Mouse (Mus musculus): ENCODE data around the gene Gpr84. TPM values are rescaled to one million over a fixed set of nuclear protein-coding genes. Genes with fewer than 3 reads are reported as not detected.

Gpr84 gene
- polyA plus RNA-seq, 1 experiment from 2014 or later, result 0.20 TPM

GRCm38 (mm10) chr15:103302341-103303021, 7.9 kb downstream of the Gpr84 start:
- no peak for ATAC-seq
- Histone ChIP-seq H3K9ac (no peak overlapping the region), H3K4me2 (replicated peaks) (no peak overlapping the region)

GRCm38 (mm10) chr15:103301547-103302340, 8.7 kb downstream of the Gpr84 start:
- Histone ChIP-seq H3K4me1 (replicated peaks) (peaks cover 67% of the 10 kb centered on the region), H3K9ac (no peak overlapping the region), H3K36me3 (0 out of 2 replicates have a peak, but pooled peaks cover 7% of the 10 kb centered on the region), H3K9me3 (no peaks in the 10 kb centered on the region), H3K27me3 (replicated peaks) (no peaks in the 10 kb centered on the region), H3K4me3 (replicated peaks) (no peak overlapping the region), H3K27ac (peak overlapping the region; percentile 58), H3K4me2 (replicated peaks) (no peak overlapping the region)
- ATAC-seq, result no peak
- WGBS, result 35% methylated on average over 5 of the region's 5 CpGs

More at GRCm38 (mm10) chr15:103302341-103303021, 7.9 kb downstream of the Gpr84 start:
- Histone ChIP-seq H3K4me1 (replicated peaks) (peaks cover 72% of the 10 kb centered on the region), H3K4me3 (replicated peaks) (no peak overlapping the region), H3K27ac (peak overlapping the region; percentile 58), H3K27me3 (replicated peaks) (no peaks in the 10 kb centered on the region), H3K9me3 (no peaks in the 10 kb centered on the region), H3K36me3 (no peaks in the 10 kb centered on the region)
- WGBS, result 22% methylated on average over 6 of the region's 6 CpGs

- peaks cover 12% of the 10 kb centered on the region; the same call in 1 of the 2 replicates for H3K36me3 ChIP-seq
- H3K9ac ChIP-seq, result no peak overlapping the region; the same call in 1 of the 2 replicates
- no peaks in the 10 kb centered on the region for H3K27me3 ChIP-seq (replicated peaks)
- H3K4me1 ChIP-seq (replicated peaks), result peaks cover 63% of the 10 kb centered on the region
- WGBS, result 22% methylated on average over 2 of the region's 2 CpGs
- 0 out of 2 replicates have a peak overlapping the region, but pooled peaks have one; percentile 36 for H3K4me2 ChIP-seq (replicated peaks)
- no peak for ATAC-seq
- H3K4me3 ChIP-seq (replicated peaks), result no peak overlapping the region
- no peaks in the 10 kb centered on the region for H3K9me3 ChIP-seq
- peak overlapping the region; percentile 79 for H3K27ac ChIP-seq
Observed at GRCm38 (mm10) chr15:103301046-103301445, 9.4 kb downstream of the Gpr84 start.

GRCm38 (mm10) chr15:103300560-103300959, 9.9 kb downstream of the Gpr84 start:
- Histone ChIP-seq H3K36me3 (peaks cover 16% of the 10 kb centered on the region), H3K27me3 (replicated peaks) (no peaks in the 10 kb centered on the region), H3K27ac (peak overlapping the region; percentile 79), H3K4me3 (replicated peaks) (no peak overlapping the region), H3K4me1 (replicated peaks) (peaks cover 59% of the 10 kb centered on the region), H3K9ac (no peak overlapping the region; the same call in 1 of the 2 replicates), H3K4me2 (replicated peaks) (peak overlapping the region; percentile 36; the same call in 1 of the 2 replicates), H3K9me3 (no peaks in the 10 kb centered on the region)
- no peak for ATAC-seq
- WGBS, result 28% methylated on average over 2 of the region's 2 CpGs

- WGBS, result 15% methylated on average over 18 of the region's 18 CpGs
- H3K9ac ChIP-seq, result no peak overlapping the region
- no peak for ATAC-seq
- peak overlapping the region; percentile 79 for H3K27ac ChIP-seq
- no peak overlapping the region for H3K4me3 ChIP-seq (replicated peaks)
- H3K4me1 ChIP-seq (replicated peaks), result peaks cover 58% of the 10 kb centered on the region
- H3K9me3 ChIP-seq, result no peaks in the 10 kb centered on the region
- H3K27me3 ChIP-seq (replicated peaks), result no peaks in the 10 kb centered on the region
- H3K4me2 ChIP-seq (replicated peaks), result peak overlapping the region; percentile 36
- H3K36me3 ChIP-seq, result peaks cover 17% of the 10 kb centered on the region
Observed at GRCm38 (mm10) chr15:103300067-103300471, 10.3 kb downstream of the Gpr84 start.

GRCm38 (mm10) chr15:103299644-103300043, 10.8 kb downstream of the Gpr84 start:
- Histone ChIP-seq H3K9me3 (no peaks in the 10 kb centered on the region), H3K4me1 (replicated peaks) (peaks cover 58% of the 10 kb centered on the region), H3K27me3 (replicated peaks) (no peaks in the 10 kb centered on the region), H3K9ac (no peak overlapping the region), H3K4me2 (replicated peaks) (peak overlapping the region; percentile 36), H3K4me3 (replicated peaks) (no peak overlapping the region), H3K36me3 (peaks cover 17% of the 10 kb centered on the region), H3K27ac (peak overlapping the region; percentile 63)
- whole genome bisulfite sequencing, result 51% methylated on average over 8 of the region's 8 CpGs
- no peak for ATAC-seq

GRCm38 (mm10) chr15:103298861-103299616, 11.4 kb downstream of the Gpr84 start:
- no peak overlapping the region for H3K9ac ChIP-seq
- H3K4me2 ChIP-seq (replicated peaks), result no peak overlapping the region
- H3K27ac ChIP-seq, result peak overlapping the region; percentile 10; the same call in 1 of the 2 replicates
- ATAC-seq, result no peak
- no peak overlapping the region for H3K4me3 ChIP-seq (replicated peaks)
- peaks cover 52% of the 10 kb centered on the region for H3K4me1 ChIP-seq (replicated peaks)
- WGBS, result 62% methylated on average over 5 of the region's 5 CpGs
- H3K36me3 ChIP-seq, result peaks cover 17% of the 10 kb centered on the region
- H3K27me3 ChIP-seq (replicated peaks), result no peaks in the 10 kb centered on the region
- no peaks in the 10 kb centered on the region for H3K9me3 ChIP-seq

GRCm38 (mm10) chr15:103298026-103298425, 12.4 kb downstream of the Gpr84 start:
- H3K9ac ChIP-seq, result no peak overlapping the region
- H3K4me1 ChIP-seq (replicated peaks), result peaks cover 42% of the 10 kb centered on the region
- no peaks in the 10 kb centered on the region for H3K9me3 ChIP-seq
- H3K36me3 ChIP-seq, result peaks cover 18% of the 10 kb centered on the region
- H3K4me2 ChIP-seq (replicated peaks), result no peak overlapping the region
- H3K4me3 ChIP-seq (replicated peaks), result no peak overlapping the region
- 76% methylated on average over 3 of the region's 3 CpGs for WGBS
- H3K27me3 ChIP-seq (replicated peaks), result no peaks in the 10 kb centered on the region
- no peak overlapping the region for H3K27ac ChIP-seq
- no peak for ATAC-seq

GRCm38 (mm10) chr15:103297313-103297712, 13.1 kb downstream of the Gpr84 start:
- no peak overlapping the region for H3K4me2 ChIP-seq (replicated peaks)
- no peaks in the 10 kb centered on the region for H3K9me3 ChIP-seq
- H3K4me1 ChIP-seq (replicated peaks), result peaks cover 34% of the 10 kb centered on the region
- ATAC-seq, result no peak
- no peak overlapping the region for H3K4me3 ChIP-seq (replicated peaks)
- no peak overlapping the region for H3K9ac ChIP-seq
- peaks cover 25% of the 10 kb centered on the region for H3K36me3 ChIP-seq
- H3K27ac ChIP-seq, result no peak overlapping the region
- H3K27me3 ChIP-seq (replicated peaks), result no peaks in the 10 kb centered on the region
- 72% methylated on average over 6 of the region's 6 CpGs for WGBS

- Histone ChIP-seq H3K4me3 (replicated peaks) (no peak overlapping the region), H3K9ac (no peak overlapping the region), H3K4me1 (replicated peaks) (peaks cover 23% of the 10 kb centered on the region), H3K4me2 (replicated peaks) (no peak overlapping the region), H3K27ac (0 out of 2 replicates have a peak overlapping the region, but pooled peaks have one; percentile 0), H3K36me3 (peaks cover 32% of the 10 kb centered on the region), H3K9me3 (no peaks in the 10 kb centered on the region), H3K27me3 (replicated peaks) (no peaks in the 10 kb centered on the region)
- 32% methylated on average over 5 of the region's 5 CpGs for WGBS
- ATAC-seq, result no peak
Observed at GRCm38 (mm10) chr15:103295851-103296250, 14.6 kb downstream of the Gpr84 start.

- Histone ChIP-seq H3K36me3 (peaks cover 32% of the 10 kb centered on the region), H3K4me3 (replicated peaks) (no peak overlapping the region), H3K27ac (no peak overlapping the region), H3K9ac (no peak overlapping the region), H3K4me1 (replicated peaks) (0 out of 2 replicates have a peak, but pooled peaks cover 16% of the 10 kb centered on the region), H3K27me3 (replicated peaks) (no peaks in the 10 kb centered on the region), H3K9me3 (no peaks in the 10 kb centered on the region), H3K4me2 (replicated peaks) (no peak overlapping the region)
- WGBS, result 85% methylated on average over 2 of the region's 2 CpGs
- no peak for ATAC-seq
Observed at GRCm38 (mm10) chr15:103294649-103295048, 15.8 kb downstream of the Gpr84 start.

- Histone ChIP-seq H3K4me3 (replicated peaks) (no peak overlapping the region), H3K27ac (no peak overlapping the region), H3K27me3 (replicated peaks) (no peaks in the 10 kb centered on the region), H3K4me2 (replicated peaks) (no peak overlapping the region), H3K9ac (no peak overlapping the region), H3K4me1 (replicated peaks) (0 out of 2 replicates have a peak, but pooled peaks cover 8% of the 10 kb centered on the region), H3K9me3 (no peaks in the 10 kb centered on the region), H3K36me3 (peaks cover 32% of the 10 kb centered on the region)
- ATAC-seq, result no peak
- WGBS, result 94% methylated on average over 2 of the region's 2 CpGs
Observed at GRCm38 (mm10) chr15:103293375-103293774, 17.0 kb downstream of the Gpr84 start.
